Mouse (Mus musculus): ENCODE results near the gene Ccdc97.
"Not testable (repeated sequence)": the region's sequence is repeated elsewhere in the genome, so short reads cannot be mapped to it uniquely, and the experiment has no call there.

Gene Ccdc97

GRCm38 (mm10) chr7:25721776-25722175 is 2.9 kb upstream of the Ccdc97 start:
- in situ Hi-C loops (cut with MboI, MseI) = not testable (repeated sequence)

- in situ Hi-C loops (cut with MboI, MseI) = no loop called here
Measured at GRCm38 (mm10) chr7:25720760-25721159, 1.9 kb upstream of the Ccdc97 start.

DNA sequence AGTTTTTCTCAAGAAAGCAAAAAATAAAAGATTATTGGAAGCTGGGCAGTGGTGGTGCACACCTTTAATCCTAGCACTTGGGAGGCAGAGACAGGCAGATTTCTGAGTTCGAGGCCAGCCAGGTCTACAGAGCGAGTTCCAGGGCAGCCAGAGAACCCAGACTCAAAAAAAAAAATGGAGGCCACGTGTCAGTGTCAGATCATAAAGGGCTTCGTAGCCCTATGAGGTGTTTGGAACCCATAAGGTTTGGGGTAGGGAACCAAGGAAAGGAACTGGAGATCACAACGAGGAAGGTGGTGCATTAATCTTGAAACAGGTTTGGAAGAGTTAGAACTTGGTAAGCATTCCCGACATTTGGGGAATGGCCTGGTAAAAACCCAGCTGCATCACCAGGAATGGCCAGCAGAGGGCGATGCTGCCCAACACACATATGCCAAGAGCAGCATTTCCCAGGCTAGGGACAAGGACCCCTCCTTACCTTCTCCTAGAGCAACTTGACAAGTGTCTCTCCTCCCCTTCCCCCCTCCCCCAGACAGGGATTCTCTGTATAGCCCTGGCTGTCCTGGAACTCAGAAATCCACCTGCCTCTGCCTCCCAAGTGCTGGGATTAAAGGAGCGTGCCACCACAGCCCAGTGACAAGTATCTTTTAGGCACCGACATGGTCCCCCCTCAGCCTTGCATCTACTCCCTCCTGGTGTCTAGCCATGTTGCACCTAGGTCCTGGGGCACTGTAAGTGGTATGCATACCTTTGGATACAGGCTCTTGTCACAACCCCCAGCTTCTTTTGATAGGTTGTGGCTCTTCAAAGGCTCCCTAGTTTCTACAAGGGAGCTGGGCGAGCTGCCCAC is 1.1 kb upstream of the Ccdc97 start:
- in situ Hi-C loops (cut with MboI, MseI) = no loop called here

- in situ Hi-C loops (cut with MboI, MseI) = no loop called here
Measured at GRCm38 (mm10) chr7:25717478-25717877, 1.4 kb downstream of the Ccdc97 start.

- in situ Hi-C loops (cut with MboI, MseI) = no loop called here
Measured at GRCm38 (mm10) chr7:25715731-25716271, 3.1 kb downstream of the Ccdc97 start.

DNA sequence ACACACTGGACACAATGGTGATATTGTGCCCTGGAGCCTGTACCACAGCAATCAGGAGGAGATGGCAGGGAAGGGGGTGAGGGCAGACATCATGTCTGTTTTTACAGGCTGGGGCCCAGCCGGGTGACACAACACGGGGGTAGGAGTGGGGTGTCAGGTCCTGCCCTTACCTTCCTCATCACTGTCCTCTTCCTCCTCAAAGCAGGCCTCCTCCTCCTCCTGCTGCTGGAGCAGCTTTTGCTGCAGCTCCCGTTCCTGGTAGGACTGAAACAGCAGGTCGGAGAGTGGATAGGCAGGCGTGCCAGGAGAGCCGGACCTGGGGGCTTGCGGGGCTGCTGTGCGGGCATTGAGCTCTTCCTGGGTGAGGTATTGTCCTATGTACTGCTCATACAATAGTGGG is 4.3 kb downstream of the Ccdc97 start:
- in situ Hi-C loops (cut with MboI, MseI) = no loop called here

- in situ Hi-C loops (cut with MboI, MseI) = no loop called here
Measured at GRCm38 (mm10) chr7:25712801-25713200, 6.1 kb downstream of the Ccdc97 start.

DNA sequence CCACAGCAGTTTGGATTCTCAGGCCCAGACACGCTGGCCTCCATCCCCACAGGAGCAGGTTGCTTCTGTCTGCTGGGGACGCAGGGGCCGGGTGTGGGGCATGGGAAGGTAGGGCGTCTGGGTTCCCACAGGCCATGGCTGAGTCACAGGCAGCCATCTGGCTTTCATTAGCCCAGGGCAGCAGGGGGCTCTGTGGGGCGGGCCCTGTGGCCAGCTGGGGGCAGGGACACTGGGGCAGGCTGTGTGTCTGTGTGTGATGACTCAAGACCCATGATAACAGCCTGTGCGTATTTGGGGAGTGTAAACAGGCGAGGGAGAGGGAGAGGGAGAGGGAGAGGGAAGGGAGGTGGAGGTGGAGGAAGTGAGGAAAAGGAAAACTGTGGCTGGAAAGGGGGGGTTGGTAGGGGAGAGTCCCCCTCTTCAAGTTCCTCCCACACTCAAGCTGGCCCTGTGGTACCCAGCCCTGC is 7.1 kb downstream of the Ccdc97 start:
- in situ Hi-C loops (cut with MboI, MseI) = no loop called here

DNA sequence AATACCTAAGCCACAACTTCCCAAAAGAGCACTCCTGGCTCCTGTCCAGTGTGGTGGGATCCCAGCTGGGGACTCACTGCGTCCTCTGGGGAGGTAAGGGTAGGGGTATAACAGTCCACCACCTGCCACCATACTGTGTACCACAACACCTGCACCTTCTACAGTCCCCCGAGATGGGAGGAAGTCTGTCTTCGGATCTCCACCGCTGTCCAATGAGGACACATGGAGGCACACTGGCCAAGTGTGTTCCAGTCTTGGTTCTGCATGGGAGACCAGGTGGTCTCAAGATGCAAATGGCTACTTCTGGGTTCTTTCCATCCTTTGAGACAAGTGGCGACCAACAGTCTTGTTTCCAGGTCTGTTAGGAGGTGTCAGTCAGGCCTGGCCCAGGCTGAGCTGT is 7.7 kb downstream of the Ccdc97 start:
- in situ Hi-C loops (cut with MboI, MseI) = no loop called here

GRCm38 (mm10) chr7:25710519-25711130 is 8.3 kb downstream of the Ccdc97 start:
- in situ Hi-C loops (cut with MboI, MseI) = no loop called here

- in situ Hi-C loops (cut with MboI, MseI) = no loop called here
Measured at GRCm38 (mm10) chr7:25709961-25710360, 8.9 kb downstream of the Ccdc97 start.

- in situ Hi-C loops (cut with MboI, MseI) = no loop called here
Measured at GRCm38 (mm10) chr7:25707581-25708292, 11.2 kb downstream of the Ccdc97 start.

DNA sequence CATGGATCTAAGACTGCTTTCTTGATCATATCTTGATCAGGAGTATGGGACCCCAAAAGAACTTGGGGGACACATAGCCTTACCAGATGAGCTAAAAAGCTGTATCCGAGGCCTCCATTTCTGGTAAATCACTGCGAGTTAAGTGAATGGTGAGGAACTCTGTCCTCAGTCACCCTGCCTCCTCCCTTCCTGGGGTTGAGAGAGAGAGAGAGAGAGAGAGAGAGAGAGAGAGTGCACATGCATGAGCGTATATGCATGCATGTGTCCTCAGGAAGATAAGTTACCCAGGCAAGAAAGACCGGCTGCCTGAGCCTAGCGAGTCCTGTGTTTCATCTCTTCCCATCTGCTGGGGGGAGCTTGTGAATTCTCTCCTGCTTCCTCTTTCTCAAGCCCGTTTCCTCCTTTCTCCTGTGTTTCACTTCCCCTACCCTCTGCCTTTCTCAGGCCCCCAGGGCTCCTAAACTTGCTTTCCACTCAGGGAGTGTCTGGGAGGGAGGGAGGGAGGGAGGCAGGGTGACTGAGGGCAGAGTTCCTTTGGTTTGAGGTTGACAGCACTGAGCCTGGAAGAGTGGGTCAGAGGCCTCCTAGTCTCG is 12.2 kb downstream of the Ccdc97 start:
- in situ Hi-C loops (cut with MboI, MseI) = no loop called here

DNA sequence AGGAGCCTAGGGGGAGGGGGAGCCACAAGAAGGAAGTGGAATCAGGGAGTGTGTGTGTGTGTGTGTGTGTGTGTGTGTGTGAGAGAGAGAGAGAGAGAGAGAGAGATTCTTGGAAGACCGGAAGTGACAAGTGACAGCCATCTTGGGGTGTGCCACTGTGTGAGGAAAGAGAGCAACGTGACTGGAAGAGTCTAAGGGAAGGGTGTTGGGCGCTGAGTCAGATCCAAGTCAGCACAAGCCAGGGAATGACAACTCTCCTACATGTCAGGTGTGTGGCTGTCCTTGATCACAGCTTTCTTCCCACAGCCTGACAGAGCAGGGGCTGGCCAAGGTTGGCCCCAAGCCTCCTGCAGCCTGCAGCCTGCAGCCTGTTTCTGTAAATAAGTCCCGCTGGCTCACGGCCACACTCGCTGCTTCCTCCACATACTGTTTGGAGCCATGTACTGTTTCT is 13.1 kb downstream of the Ccdc97 start:
- in situ Hi-C loops (cut with MboI, MseI) = no loop called here

DNA sequence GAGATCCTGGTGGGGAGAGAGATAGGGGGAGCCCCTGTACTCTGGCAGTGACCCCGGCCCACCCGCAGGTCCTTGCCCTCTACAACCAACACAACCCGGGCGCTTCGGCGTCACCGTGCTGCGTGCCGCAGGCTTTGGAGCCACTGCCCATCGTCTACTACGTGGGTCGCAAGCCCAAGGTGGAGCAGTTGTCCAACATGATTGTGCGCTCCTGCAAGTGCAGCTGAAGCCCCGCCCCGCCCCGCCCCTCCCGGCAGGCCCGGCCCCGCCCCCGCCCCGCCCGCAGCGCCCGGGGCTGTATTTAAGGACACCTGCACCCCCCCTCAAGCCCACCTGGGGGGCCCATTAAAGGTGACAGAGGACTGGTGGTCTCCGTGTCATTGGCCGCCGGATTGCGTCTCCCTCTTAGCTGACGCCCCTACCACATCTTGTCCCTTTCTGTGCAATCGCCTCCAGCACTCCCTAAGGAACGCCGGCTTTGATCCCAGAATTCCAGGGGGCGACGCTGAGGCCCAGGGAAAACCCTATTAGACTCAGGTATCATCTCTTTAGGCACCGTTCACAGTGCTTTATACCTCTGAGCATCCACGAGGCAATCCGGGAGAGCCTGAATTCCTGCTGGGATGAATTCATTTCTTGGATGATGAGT is 14.0 kb downstream of the Ccdc97 start:
- in situ Hi-C loops (cut with MboI, MseI) = no loop called here

DNA sequence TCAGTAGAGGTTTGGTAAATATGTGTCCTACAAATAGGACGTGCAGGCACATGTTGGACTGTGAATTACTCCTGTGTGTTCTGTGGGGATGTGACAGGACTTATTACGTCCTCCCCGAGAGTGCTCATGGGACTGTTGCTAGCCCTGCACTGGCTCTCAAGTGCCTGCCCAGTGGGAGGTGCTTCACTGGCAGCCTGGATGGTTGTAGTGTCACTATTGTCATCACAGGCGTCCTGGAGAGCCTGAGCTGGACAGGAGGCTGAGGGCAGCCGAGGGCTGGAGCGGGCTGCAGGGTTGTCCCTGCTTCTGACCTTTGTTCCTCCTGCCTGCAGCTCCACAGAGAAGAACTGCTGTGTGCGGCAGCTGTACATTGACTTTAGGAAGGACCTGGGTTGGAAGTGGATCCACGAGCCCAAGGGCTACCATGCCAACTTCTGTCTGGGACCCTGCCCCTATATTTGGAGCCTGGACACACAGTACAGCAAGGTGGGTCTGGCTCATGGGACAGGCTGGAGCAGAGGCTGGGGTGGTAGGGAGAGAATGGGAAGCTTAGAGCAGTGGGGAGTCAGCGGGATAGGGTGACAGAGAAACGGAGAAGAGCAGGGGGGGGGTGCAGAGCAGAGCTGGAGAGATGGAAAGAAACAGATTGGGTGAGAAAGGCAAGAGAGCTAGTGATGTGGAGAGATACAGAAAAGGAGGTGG is 14.9 kb downstream of the Ccdc97 start:
- in situ Hi-C loops (cut with MboI, MseI) = no loop called here

- in situ Hi-C loops (cut with MboI, MseI) = no loop called here
Measured at GRCm38 (mm10) chr7:25702350-25702749, 16.5 kb downstream of the Ccdc97 start.

DNA sequence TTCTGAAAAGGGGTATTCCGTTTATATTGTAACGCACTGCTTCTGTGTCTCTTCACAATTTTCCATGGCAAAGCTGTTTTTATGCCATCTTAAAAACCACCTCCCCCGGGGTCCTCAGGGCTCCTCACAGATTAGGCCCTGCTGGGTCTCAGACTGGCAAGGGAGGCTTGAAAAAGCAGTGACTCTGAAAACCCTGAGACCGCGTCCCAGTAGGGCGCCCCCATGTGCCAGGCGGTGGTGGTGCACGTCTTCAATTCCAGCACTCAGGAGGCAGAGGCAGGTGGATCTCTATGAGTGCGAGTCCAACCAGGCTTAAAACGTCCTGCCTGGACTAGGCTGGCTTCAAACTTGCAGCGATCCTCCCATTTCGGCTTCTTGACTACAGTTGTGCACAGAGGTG is 18.2 kb downstream of the Ccdc97 start:
- in situ Hi-C loops (cut with MboI, MseI) = no loop called here

- in situ Hi-C loops (cut with MboI, MseI) = loop anchor here (5.0 to 10.0 kb wide), 2 partner anchors 42 to 1395 kb away; no protein-coding TSS in a partner anchor
Measured at GRCm38 (mm10) chr7:25699851-25700250, 19.0 kb downstream of the Ccdc97 start.

- in situ Hi-C loops (cut with MboI, MseI) = loop anchor here (10.0 kb wide), 1 partner anchor 1401 kb away; no protein-coding TSS in a partner anchor
Measured at GRCm38 (mm10) chr7:25694104-25694503, 24.8 kb downstream of the Ccdc97 start.

All from T-helper 1 cell (primary cell).